Mouse (Mus musculus): ENCODE data around the gene Maged2. TPM values are rescaled to one million over a fixed set of nuclear protein-coding genes. Genes with fewer than 3 reads are reported as not detected.

The Maged2 gene
- polyA plus RNA-seq (2012; ENCODE audit: low replicate concordance) = 1.6 and 5.8 TPM in 2 replicates

GRCm38 (mm10) chrX:150814139-150814469 is at the start of gene Maged2:
Gene Maged2 (minus strand): TSS chrX:150814345.

Other genes with a start within 250 kb of the Maged2 start
- 0.17 and 0.35 TPM in 2 replicates for gene Pfkfb1, start 226.1 kb downstream of the Maged2 start, polyA plus RNA-seq (2012; ENCODE audit: low replicate concordance)
- 1.1 and 1.6 TPM in 2 replicates for gene Apex2, start 224.5 kb downstream of the Maged2 start, polyA plus RNA-seq (2012; ENCODE audit: low replicate concordance)
- gene Tro, start 156.8 kb downstream of the Maged2 start, polyA plus RNA-seq (2012; ENCODE audit: low replicate concordance) = not detected in 2 replicates
- 1.8 and 2.1 TPM in 2 replicates for gene Gnl3l, start 203.0 kb upstream of the Maged2 start, polyA plus RNA-seq (2012; ENCODE audit: low replicate concordance)
- 0.39 TPM in 2 replicates for gene Fgd1, start 231.8 kb upstream of the Maged2 start, polyA plus RNA-seq (2012; ENCODE audit: low replicate concordance)

All from hematopoietic multipotent progenitor cell, adult 10-12 weeks (in vitro differentiated cells).